Mouse (Mus musculus) megakaryocyte, adult 5-6 weeks (primary cell): ENCODE data around the gene Hsdl2. TPM values are rescaled to one million over a fixed set of nuclear protein-coding genes. Genes with fewer than 3 reads are reported as not detected.
A peak's percentile ranks its signal among the peaks of the same experiment; 100 is the strongest.
"Not testable (repeated sequence)": the region's sequence is repeated elsewhere in the genome, so short reads cannot be mapped to it uniquely, and the experiment has no call there.

Experiments used
- ATAC-seq: 2 replicates; pipeline ENCODE4 v1.8.0; 2016; ENCODE audit warnings: mild to moderate bottlenecking, inconsistent platforms; ENCODE audit not compliant: poor library complexity, severe bottlenecking
- total RNA-seq, 2 experiments: library from RNA; stranded (forward) in 1 of 2; stranded (reverse) in 1 of 2; fragments of 153-499, 151-499 nt in 1 of 2; fragments of 221-1000, 200-1000 nt in 1 of 2; gene quantifications; 2 replicates each; pipeline versions ENCODE4 v1.2.3 to v1.2.4; 2015 to 2017

The Hsdl2 gene
- total RNA-seq (2015) (22.2 and 23.5 TPM in 2 replicates), total RNA-seq (2017) (22.3 and 27.6 TPM in 2 replicates)

DNA sequence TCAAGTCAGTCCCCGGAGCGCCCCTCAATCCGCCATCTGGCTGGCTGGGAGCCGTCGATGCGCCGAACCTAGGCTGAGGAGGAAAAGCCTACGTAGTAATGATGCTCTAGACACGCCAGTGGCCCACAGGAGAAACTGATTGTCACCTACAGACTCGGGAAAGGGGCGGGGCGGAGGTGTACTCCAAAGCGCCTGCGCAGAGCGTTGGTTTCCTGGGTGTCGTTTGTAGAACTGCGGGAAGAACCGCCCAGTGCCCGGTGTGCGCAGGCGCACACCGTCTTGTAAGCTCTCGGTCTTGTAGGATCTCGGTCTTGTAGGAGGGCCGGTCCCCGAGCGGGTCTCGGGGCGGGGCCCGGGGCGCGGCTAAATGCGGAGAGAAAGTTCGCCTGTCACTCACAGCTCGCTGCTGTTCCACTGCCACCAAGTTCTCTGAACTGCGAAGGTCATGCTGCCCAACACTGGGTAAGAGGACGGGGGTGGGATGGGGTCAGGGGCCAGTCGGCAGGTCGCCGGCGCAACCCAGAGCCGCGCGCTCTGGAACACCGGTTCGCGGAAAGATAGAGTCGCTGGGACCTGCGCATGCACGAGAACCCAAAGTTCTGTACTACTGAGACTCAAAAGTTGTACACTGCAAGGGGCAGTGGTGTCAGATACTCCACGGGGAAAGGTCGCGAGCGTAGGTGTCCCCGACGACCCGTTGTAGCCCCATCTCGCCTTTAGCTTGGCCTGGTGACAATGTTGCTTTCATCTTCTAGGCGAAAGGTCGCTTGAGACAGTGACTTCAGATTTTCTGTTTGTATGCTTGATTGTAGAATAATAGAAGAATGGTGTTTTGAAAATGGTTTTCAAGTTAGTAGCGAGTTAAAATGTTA, at the start of gene Hsdl2:
Hsdl2 (plus strand) TSS at position 250 of the 872 bp plus-strand sequence.
- ATAC-seq, result peak; percentile 93

DNA sequence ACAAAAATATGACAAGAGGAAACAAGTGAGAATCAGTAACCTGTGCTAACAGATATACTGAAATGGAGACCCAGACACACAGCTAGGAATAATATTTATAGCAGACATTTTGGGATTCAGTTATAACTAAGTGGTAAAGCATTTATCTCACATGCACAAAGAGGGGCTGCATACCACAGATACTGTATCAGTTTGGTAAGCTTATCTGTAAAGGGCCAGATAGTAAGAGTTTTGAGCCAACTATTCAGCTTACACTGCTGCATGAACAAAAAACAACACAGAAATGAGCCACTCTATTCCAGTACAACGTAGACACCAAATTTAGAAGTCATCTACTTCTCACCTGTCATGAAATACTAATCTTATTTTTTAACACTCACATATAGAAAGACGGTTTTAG, 48.1 kb upstream of the Hsdl2 start:
- no peak for ATAC-seq

DNA sequence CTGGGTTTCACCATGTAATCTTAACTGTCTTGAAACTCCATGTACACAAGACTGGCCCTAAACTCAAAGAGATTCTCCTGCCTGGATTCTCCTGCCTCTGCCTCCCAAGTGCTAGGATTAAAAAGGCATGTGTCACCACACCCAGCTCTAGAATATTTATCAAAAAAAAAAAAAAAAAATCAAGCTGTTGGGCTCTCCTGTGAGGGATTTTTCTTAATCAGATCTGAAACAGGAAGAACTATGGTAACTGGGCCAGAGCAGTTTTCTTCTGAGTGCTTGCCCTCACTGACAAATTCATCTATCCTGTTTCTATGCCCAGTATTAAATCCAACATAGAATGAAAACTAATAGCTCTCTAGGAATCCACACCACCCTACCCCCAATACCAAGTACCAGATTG, 45.7 kb upstream of the Hsdl2 start:
- ATAC-seq, result no peak

DNA sequence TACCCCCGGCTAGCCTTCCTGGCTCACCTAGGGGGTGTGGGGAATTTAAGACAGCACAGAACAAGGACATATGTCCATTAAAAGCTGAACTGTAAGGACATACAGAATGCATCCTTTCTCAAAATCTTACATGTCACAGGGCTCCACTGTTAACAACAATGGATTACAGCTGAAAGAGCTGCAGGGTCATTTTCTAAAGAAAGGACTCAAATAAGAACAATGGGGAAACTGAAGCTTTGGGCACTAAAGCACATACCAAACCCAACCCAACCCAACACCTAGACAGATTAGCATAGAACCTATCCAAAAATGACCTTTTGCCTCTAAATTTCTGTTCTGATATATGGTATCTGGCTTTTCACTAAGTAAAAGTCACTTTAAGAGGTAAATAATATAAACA, 45.1 kb upstream of the Hsdl2 start:
- no peak for ATAC-seq

DNA sequence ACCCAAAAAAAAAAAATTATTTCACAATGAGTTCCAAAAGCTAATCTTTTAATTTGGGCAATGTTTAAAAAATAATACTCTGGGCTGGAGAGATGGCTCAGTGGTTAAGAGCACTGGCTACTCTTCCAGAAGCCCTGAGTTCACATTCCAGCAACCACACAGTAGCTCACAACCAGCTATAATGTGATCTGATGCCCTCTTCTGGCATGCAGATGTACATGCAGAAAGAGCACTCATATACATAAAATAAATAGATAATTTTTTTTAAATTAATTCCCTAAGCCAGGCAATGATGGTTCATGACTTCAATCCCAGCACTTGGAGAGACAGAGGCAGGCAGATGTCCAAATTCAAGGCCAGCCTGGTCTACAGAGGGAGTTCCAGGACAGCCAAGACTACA, 38.4 kb upstream of the Hsdl2 start:
- ATAC-seq, result no peak

DNA sequence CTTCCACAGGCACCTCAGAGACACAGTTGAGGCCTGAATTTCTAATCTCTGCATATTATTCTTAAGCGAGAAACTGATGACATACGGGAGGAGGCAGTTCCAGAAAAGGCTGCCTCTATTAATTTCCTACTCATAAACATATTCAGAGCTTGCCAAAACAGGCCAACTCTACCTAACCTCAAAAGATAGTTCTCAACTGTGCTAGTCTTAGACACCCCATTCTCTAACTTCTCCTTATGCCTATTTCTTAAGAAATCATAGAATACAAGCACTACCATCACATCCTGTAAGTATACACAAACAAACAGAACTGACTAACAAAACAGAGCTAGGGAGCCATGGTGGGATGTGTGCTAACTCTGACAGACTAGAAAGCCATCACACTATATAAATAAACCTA, 36.7 kb upstream of the Hsdl2 start:
- no peak for ATAC-seq

DNA sequence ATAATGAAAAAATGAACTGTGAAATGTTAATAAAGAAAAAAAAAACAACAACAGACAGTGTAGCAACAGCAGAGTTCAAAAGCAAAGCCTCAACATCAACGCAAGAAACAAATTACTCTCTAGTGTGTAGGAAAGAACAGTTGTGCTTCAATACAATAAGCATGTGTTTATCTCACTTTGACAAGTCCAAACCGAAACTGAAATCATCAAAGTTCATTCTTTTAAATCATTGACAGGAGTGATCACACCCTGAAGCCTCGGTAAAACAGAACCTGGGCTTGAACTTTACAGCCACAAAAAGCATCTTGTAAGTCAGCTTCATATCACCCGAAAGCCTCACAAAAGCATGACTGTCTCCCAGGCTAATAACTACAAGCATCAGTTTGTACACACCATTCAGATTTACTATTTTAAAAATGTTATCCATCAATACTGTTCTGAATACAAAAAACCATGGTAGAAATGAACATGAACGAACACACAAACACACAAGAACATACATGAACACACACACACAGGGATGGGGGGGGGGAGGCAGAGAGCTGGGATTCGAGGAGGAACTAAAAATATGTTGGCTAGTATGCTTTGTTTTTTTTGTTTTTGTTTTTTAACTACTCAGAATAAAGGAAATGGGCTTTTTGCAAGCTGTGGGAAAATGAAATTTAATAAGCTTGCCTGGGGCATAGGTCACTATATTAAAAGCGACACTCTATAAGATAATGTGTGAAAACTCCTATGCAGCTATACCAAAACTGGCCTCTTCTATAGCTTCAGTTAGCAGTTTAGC, 34.9 kb upstream of the Hsdl2 start:
- no peak for ATAC-seq

DNA sequence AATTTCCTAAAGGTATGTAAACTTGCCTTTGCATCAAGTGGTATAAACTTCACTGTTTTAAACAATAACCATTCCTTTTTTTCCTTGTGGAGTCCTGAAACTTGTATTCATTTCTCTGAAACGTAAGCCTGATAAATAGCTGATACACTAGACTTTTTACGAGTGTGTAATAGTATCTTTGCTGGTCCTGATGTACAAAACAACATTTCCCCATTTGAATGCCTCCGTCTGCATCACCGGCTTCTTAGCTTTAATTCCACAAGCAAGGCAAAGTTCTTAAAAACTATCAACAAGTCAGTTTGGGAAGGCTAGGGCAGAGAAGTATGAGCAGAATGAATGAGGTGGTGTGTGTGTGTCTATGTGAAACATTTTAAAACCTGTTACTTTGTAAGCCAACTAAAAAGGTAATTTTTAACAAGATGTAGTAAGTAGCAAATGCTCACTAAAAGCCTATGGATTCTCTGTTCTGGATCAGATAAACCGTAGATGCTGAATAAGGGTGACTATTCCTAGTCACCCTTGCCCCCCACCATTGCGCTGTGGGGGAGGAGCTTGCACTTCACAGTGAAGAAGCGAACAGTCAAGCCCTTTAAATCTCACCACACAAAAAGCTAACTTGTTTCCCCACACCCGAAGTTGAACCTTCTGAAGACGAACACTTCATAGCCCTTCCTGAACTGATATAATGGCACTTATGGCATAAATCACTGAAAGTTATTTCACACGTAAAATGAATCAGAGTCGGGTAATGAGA, 34.0 kb upstream of the Hsdl2 start:
- ATAC-seq, result no peak

DNA sequence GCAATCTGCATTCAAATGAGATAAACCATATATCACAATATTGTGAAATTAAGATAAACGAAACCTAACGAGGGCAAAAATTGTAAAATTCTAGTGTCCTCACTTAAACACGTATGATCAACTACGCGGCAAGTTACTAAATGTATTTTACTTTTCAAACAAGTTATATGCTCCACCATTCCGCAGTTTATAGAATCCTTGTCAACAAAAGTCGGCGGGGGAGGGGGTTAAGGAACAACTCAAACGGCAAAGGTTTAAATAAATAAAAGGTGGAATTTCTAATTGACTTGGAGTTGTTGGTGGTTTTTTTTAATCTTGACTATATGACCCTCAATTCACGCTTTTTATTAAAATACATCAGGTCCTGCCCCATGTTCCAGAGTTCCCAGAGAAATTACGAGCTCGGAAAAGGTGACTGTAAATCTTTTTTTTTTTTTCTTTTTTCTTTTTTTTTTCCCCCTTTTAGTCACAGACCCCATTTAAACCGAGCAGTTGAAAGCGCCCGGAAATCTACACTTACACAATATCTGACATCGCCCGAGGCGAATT, 33.3 kb upstream of the Hsdl2 start:
- no peak for ATAC-seq

DNA sequence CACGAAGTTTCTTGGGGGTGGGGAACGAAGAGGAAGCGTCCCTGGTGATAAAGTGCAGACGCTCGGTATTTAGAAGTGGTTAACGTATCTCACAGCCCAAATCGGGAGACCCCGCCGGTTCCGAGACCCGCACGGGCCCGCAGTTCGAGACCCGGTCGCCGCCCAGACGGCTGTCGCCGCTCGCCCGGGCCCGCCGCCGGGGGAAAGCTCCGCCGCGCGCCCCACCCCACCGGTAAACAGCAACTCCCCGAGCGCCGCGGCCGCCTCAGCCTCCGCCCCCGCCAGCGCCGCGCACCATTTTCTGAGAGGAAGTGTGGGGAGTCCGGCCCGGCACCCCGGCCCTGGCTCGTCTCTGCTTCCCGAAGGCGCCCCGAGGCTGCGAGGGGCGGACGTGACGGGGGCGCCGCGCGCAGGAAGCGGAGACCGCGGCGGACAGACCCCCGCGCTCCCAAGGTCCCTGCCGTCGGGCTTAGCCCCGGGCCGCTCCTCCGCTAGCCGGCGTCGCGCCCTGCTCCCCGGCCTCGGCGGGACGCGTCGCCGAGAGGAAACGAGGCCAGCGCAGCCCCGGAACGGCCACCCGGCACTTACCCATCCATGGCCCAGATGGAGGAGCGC, 32.7 kb upstream of the Hsdl2 start:
- peak; percentile 62 for ATAC-seq

DNA sequence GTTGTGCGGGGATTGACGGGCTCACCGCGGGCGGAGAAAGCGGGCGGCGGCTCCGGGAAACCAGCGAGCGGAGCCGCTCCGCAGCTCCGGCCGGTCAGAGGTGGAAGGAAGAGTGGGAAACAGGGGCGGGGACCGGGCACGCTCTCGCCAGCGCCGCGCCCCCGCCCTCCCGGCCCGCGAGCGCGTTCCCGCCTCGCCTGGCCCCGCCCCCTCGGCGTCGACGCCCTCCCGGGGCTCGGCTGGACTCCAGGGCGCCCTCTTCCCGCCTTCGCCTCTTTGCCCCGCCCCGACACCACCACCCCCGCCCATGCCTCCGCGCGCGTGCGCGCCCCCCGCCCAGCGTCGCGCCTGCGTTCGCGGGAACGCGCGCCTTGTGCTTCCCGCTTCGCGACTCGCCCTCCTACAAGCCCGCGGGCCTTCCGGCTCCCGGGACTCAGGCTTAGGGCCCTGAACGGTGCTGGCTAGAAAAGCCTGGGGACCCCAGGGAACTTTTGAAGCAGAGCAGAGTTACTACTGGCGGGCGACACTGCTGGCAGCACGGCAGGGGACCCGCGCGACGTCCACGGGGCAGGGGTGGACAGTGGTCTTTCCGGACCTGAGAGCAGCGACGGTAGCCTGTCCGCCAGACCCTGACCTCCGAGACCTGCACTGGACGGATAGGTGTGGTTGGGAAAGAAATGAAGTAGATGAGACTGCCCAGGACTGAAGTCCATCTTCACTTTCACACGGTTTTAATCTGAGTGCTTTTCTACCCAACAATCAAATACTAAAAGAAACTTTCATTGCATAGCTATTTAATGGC, 32.0 kb upstream of the Hsdl2 start, which contains the start of gene Ptbp3:
Ptbp3 (minus strand) TSS at position 190 of the 802 bp plus-strand sequence.
- ATAC-seq, result peak; percentile 84

DNA sequence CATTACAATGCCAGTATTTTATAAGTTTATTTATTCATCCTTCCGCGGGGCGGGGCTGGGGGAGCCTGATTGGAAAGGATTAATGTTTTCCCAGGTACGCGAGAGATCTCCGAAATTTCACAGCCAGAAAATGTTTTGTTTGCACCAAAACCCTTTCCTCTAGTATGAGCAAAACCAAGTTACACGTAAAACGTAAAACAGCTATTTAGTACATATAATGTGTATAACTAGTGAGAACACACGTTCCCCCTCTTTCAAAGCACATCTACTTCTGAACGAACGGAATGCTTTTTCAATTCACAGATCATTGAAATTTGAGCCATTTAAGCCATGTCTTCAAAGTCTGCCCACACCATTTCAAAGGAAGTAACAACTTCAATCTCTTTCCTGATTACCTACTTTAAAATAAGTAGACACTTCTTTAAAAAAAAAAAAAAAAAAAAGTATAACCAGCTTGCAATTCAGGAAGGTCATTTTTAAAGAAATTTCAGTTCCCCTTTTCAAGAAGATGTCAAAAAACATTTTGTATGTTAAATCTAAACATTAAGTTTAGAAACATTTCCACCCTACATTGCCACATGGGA, 31.3 kb upstream of the Hsdl2 start:
- no peak for ATAC-seq

DNA sequence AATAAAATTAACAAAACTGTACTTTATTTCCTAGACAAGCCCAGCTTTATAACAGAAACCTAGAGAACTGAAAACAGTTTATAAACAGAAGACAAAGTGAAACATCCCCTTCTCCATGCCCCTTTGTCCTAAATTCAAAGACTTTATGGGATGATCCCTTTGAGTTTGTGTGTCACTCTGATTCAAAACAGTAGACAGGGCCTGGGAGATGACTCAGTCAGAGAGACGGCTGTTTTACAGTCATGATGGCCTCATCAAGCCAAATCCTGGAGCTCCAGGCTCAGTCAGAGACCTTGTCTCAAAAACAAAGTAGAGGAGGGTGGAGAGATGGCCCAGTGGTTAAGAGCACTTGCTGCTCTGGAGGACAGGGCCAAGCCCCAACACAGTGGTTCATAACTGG, 29.5 kb upstream of the Hsdl2 start:
- ATAC-seq, result no peak

DNA sequence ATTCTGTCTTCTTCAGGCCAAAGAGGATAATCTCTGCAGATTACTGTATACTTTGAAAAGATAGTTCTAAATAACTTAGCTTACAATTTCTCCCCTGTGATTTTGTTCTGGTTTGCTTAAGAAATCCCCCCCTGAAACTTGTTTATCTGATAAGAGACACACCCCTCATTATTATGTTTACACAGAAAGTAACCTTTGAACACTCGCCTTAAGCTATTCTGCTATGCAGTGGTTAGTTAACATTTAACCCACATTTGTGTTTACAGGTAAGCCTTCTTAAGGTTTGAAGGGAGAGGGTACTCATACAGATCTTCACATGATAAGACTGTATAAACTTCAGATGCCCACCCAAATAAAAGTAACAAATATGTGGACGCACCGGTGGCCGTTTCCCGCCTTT, 28.5 kb upstream of the Hsdl2 start:
- no peak for ATAC-seq

DNA sequence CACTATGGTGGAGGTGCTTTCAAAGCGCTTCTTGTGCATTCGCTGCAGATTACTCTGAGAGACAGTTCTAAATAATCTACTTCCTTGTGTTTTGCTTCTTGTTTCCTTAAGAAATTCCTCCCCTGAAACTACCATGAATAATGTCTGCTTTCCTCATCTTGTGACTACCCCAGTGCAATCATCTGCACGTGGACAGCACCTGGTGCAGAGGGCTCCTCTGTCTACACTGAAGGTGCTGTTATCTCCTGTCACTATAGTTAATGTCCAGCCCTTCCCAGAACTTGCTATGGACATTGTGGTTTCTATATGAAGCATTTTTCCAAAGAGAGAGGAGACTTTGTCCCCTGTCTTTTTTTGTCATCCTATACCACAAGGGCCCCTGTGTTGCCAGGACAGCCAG, 27.8 kb upstream of the Hsdl2 start:
- ATAC-seq, result no peak

DNA sequence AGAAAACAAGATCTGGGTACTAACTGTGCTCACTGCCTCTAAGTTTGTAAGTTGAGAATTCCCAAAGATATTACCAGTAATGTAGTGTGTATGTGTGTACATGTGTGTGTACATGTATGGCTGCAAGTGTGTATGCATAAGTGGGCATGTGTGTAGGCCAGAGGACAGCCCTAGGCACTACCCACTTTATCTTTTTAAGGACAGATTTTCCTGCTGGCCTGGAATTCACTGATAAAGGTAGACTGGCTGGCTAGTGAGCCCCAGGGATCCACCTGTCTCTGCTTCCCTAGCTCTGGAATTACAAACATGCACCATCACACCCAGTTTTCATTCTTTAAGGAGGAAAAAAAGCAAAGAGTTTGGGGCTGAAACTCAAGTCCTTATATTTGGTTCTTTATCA, 26.2 kb upstream of the Hsdl2 start:
- ATAC-seq, result no peak

DNA sequence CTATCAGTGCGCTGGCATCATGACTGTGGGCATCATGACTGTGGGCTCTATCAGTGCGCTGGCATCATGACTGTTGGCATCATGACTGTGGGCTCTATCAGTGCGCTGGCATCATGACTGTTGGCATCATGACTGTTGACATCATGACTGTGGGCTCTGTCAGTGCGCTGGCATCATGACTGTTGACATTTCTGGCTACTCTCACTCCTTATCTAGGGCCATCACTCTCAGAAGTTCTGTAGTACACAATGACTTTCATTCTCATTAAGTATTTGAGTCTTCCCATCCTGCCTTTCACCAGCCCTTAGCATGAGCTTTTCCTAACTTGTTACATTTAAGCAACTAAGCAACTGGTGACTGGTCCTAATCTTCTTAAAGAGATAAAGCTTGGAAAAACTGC, 24.0 kb upstream of the Hsdl2 start:
- not testable (repeated sequence) for ATAC-seq

DNA sequence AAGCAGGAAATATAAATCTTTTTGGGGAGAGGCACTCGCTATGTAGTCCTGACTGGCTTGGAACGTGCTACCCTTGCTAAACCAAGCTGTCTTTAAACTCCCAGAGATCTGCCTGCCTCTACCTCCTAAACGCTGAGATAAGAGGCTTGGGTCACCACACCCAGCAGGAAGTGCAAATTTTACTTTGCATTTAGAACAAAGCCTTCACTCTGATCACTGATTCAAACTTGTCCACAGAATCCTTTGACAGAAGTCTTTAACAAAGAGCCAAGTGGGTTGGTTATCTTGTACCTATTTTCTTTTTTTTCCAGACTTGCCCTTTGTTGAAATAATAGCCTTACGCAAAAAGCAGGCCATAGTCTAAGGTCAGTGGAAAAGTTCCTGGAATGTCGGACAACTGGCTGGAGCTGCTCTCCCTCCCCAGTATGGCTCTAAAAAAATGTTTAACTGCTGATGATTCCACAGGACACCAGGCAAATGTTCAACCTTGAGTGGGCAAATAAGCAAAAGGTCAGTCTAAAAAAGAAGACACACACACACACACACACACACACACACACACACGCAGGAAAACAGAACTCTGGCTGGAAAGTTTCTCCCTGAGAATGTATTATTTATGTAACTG, 23.2 kb upstream of the Hsdl2 start:
- no peak for ATAC-seq

DNA sequence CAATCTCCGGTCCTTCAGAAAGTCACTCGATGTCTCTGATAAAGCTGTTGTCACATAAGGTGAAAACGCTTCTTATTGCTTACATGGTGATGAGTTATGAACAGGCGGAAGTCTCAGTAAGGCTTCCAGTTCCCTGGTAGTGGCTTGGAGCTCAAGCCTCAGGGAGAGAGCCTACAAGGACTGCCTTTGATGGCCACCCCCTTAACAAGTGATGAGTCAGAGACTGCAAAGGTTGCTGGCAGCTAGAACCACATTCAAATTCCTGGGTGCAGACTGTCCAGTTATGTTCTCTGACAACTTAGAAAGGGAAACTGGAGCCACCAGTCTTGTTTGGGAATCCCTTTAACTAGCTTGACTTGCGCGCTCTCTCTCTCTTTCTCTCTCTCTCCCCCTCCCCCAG, 21.2 kb upstream of the Hsdl2 start:
- no peak for ATAC-seq
